Mouse (Mus musculus) fibroblast of lung, adult 2 months (primary cell): ENCODE measurements around the gene Fbxw11.

Experiments used
- DNase-seq: peaks from one replicate; pipeline ENCODE4 v3.0.0-alpha.2; 2011; ENCODE audit warnings: low read depth

Gene Fbxw11

GRCm38 (mm10) chr11:32623912-32624311 is 18.6 kb upstream of the Fbxw11 start:
- DNase-seq: no peak

DNA sequence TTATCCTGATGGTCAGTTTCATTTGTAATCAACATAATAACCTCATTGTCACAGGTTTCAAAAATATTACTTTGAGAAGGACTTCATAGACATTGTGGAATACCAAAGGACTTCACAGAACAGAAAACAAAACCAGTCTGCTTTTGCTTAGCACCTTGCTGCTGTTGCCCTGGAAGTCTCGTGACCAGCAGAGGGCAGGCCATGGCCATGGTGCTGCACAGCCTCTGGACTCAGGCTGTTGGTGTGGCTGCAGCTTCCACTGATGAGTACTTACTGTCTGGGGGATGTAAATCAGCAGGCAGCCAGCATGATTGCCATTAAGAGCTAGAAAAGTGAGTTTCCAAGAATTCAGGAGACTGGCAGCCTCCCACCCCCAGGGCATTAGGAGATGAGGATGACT is 16.8 kb upstream of the Fbxw11 start:
- peak; percentile 40 for DNase-seq

DNA sequence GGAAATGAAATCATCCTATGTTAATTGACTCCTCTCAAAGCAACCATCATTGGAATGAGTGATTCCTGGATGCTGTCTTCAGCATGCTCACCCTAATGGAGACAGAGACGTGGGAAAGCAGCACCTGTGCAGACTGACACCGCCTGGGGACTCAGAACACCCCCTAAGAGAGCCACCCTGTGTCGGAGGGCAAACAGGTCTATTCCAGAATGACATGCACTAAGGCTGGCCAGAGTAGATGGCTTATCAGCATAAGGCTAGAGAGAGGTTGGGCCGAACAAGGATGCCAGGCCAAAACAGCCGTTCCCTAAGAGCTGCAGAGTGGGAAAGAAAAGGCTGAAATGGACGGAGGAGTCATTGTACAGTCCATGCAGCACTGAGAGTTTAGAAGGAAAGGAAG is 16.4 kb upstream of the Fbxw11 start:
- no peak for DNase-seq

GRCm38 (mm10) chr11:32627900-32628299 is 14.6 kb upstream of the Fbxw11 start:
- no peak for DNase-seq

- no peak for DNase-seq
These were observed 12.8 kb upstream of the Fbxw11 start for GRCm38 (mm10) chr11:32629713-32630211.

DNA sequence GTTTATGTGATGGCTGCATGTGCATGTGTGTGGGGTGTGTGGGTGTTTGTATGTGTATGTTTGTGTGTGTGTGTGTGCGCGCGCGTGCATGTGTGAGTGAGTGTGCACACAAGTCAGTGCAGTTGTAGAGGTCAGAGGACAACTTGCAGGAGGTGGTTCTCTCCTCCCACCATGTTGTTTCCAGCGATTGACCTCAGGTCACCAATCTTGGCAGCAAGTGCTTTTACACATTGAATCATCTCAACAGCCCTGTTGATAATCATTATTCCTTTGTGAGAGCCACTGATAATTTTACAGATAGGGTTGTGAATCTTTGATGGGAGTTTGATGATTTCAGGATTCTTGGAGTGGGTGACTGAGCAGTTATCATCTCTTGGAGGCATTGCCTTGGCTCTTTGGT is 9.9 kb upstream of the Fbxw11 start:
- no peak for DNase-seq

GRCm38 (mm10) chr11:32633542-32633941 is 9.0 kb upstream of the Fbxw11 start:
- no peak for DNase-seq

- DNase-seq: no peak
These were observed 8.4 kb upstream of the Fbxw11 start for GRCm38 (mm10) chr11:32634143-32634542.

DNA sequence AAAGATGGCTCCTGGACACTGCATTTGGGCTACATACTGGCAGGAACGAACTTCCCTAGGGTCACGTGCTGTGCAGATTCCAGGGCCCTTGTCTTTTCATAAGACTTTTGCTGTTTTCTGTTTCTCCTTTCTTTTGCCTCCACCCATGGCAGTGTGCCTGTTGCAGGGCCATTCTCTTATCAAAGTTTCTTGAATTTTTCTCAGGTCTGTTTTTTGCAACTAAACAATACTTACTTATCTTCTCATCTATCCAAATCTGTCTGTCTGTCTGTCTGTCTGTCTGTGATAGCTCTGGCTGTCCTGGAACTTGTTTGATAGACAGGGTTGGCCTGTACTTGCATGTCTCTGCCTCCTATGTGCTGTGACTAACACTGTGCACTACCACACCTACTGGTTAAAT is 7.7 kb upstream of the Fbxw11 start:
- DNase-seq: no peak

DNA sequence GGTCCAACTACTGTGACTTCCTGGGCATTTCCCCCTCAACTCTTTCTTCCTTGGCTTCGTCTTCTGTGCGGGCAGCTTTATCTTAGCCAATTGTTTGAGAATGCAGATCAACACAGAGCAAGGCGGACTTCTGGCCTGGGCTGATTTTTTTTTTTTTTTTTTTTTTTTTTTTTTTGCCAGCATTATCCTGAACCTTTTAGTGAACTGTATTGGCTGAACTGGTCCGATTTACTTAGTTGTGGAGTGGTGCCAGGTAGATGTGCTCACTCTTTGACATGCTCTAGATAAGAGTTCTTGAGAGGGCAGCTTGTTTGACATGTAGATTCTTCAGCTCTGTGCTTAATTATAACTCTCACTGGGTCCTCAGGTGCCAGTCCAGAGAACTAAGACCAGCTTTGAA is 6.2 kb upstream of the Fbxw11 start:
- DNase-seq: no peak

GRCm38 (mm10) chr11:32638521-32639255 is 3.8 kb upstream of the Fbxw11 start:
- peak; percentile 46 for DNase-seq

DNA sequence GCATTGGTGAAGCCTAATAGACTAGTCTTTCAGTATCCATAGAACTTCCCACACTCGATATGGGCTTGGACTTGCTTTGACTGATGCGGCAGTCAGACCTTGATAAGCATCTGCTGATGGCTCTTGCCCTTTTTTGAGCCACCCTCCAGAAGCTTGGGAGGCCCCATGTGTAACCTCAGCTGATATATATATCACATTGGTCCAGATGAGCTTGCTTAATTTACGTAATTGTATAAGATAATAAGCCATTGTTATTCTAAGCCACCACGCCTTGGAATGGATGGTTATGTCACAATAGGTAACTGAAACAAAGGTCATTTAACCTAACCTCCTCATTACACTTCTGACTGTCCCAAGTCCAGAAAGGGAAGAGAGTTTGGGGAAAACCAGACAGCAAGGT is 1.9 kb upstream of the Fbxw11 start:
- DNase-seq: no peak

DNA sequence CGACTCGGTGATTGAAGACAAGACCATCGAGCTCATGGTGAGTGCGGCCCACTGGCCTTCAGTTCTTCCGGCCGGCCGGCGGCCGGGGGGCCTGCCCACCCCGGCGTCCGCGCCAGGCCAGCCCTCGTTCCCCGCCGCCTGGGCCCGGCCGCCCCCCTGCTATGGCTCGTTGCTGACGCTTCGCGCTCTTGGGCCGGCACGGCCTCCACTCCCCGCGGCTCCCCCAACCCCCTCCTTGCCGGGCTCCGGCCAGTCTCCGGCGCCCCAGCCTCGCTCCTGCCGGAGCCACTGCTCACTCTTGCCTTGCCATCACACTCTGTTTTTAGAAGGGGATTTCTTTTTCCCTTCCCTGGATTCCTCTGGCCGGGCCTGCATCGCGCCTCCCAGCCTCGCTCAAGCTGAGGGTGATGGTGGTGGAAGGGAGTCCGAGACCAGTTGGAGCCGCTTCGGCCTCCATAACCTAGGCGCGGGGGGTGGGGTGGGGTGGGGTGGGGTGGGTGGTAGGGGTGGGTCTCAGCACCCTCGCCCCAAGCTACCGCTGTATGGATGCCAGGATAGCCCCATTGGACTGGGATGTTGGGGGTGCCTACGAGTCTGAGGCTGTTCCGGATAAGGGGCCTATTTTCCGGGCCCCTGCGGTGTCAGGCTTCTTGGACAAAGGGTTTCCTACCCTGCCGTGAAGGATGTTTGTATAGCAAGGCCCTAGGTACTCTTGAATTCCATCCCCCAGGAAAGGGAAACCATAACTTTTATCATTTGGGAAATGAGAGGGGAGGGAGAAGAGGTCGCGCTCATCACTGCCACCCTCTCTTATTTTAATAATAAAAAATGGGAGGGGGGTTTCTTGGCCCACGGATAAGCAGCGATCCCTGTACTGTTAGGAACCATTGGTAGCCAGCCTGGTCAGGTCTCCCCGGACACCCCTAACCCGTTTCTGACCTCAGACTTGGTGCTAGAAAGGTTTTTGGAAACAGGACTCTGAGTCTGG is 669 bp downstream of the Fbxw11 start:
- no peak for DNase-seq

- no peak for DNase-seq
These were observed 1.5 kb downstream of the Fbxw11 start for GRCm38 (mm10) chr11:32644010-32644409.

DNA sequence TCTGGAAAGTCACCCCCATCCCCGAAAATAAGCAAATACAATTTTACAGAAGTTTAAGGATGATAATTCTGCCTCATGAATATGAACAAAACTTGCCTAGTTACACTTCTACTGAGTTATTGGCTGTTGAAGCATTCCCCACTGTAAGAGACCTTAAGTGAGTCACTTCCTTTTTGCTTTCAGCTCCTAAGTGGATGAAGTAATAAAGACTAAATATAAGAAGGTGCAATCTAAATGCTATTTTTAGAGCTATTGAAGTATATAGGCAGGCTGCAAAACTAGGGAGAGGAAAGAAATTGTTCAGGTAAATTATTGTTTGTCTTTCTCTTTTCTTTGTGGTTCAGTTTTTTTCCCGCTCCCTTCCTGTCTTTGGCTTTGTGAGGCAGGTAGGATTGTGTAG is 4.7 kb downstream of the Fbxw11 start:
- DNase-seq: no peak

DNA sequence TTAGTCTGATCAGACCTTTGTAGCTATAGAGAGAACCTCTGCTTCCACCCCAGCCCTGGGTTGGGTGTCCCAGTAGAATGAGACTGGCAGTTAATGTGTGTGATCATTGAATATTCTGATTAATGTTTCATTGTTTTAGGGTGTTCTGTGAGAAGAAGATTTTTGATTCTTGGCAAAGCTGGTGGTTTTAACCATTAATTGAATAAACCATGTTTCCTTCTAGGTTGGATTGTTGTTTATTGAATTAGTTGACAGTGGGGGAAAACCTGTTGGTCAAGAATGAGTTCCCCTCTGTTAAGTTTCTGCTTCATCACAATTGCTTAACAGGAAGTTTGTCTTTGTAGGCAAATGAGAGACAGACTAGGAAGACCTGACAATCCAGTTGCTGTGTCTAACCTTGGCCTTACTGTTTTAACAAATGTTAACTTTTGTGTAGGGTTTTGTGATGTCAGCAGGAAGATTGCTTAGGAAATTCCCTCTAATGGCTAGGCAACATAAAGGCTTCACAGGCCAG is 7.8 kb downstream of the Fbxw11 start:
- DNase-seq: no peak

GRCm38 (mm10) chr11:32650893-32651590 is 8.5 kb downstream of the Fbxw11 start:
- DNase-seq: no peak

GRCm38 (mm10) chr11:32651723-32652122 is 9.2 kb downstream of the Fbxw11 start:
- DNase-seq: no peak

DNA sequence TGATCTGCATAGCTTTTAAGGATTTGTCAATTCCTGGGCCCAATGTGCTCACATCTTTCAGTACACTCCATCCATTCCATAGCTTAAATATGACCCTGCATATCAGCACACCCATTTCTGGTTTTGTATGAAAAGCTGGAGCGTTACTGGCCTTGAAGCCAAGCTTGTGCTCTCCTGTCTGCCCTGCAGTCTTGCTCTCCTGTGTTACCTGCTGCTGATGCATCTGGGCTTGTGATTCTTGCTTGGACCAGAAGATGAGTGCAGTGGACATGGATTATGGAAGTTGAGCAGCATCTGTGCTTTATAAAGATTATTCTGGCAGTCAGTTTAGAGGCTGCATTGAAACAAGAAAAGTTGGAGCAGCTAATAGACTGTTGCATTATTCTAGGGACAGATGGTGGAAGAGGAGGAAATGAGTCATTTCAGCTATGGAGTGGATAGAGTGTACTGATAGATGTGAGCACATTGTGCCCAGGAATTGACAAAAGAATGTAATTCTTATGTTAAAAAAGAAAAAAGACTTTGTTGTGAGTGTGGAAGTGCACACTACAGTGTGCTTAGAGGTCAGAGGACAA is 19.6 kb downstream of the Fbxw11 start:
- no peak for DNase-seq

DNA sequence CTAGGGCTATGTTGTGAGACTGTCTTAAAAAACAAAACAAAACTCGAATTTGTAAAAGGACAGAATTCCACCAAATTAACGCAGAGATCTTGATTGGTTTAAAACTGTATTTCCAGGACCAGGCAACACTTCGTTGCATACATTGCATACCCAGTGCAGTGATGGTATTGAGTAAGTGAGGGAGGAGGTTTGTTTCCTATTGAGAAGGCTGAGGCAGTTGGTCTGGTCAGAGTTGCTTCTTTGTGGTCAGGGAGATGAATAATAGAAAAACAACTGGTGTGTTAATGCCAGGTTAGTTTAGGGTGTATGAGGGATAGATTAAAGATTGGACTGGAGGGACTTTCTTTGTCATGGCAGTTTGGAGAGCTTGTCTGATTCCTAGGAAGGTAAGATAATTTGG is 23.1 kb downstream of the Fbxw11 start:
- DNase-seq: no peak

GRCm38 (mm10) chr11:32666983-32667382 is 24.5 kb downstream of the Fbxw11 start:
- no peak for DNase-seq

GRCm38 (mm10) chr11:32671480-32671879 is 29.0 kb downstream of the Fbxw11 start:
- DNase-seq: no peak
